Mouse (Mus musculus) kidney, embryonic 16.5 days (tissue): ENCODE results near the gene Top1. TPM values are rescaled to one million over a fixed set of nuclear protein-coding genes. Genes with fewer than 3 reads are reported as not detected.
A peak's percentile ranks its signal among the peaks of the same experiment; 100 is the strongest.

ENCODE experiments used
- ATAC-seq: fragments of 200-750 bp; cut with Nextera tagmentation; 2 replicates; pipeline ENCODE4 v1.8.0; 2017; ENCODE audit warnings: moderate TSS enrichment; ENCODE audit not compliant: low FRiP score, low TSS enrichment
- H3K27ac ChIP-seq: fragments of 300-500 bp; sonication (generic); 2 replicates; pipeline ENCODE4 v1.5.1; 2014; ENCODE audit warnings: low read length
- H3K27me3 ChIP-seq: fragments of 300-500 bp; sonication (generic); 2 replicates; pipeline ENCODE4 v1.6.1; 2014; ENCODE audit warnings: low read length, control low read depth, mixed read lengths; ENCODE audit not compliant: insufficient read depth
- H3K36me3 ChIP-seq: fragments of 300-500 bp; sonication (generic); 2 replicates; pipeline ENCODE4 v1.6.1; 2014; ENCODE audit warnings: low read length, control low read depth, mixed read lengths; ENCODE audit not compliant: insufficient read depth
- H3K4me1 ChIP-seq: fragments of 300-500 bp; sonication (generic); 2 replicates; pipeline ENCODE4 v1.6.1; 2014; ENCODE audit warnings: low read length, control low read depth, mixed read lengths; ENCODE audit not compliant: insufficient read depth
- H3K4me2 ChIP-seq: fragments of 300-500 bp; sonication (generic); replicated peaks from 2 replicates; pipeline ENCODE4 v1.6.1; 2014; ENCODE audit warnings: low read depth, low read length
- H3K4me3 ChIP-seq: fragments of 300-500 bp; sonication (generic); 2 replicates; pipeline ENCODE4 v1.5.1; 2014; ENCODE audit warnings: mild to moderate bottlenecking, low read length
- H3K9ac ChIP-seq: fragments of 300-500 bp; sonication (generic); replicated peaks from 2 replicates; pipeline ENCODE4 v1.6.1; 2014; ENCODE audit warnings: low read length
- H3K9me3 ChIP-seq: fragments of 300-500 bp; sonication (generic); 2 replicates; pipeline ENCODE4 v1.6.1; 2016; ENCODE audit warnings: low read length, control low read depth
- WGBS: fragments of 180-500 bp; shearing (Covaris S2); extraction: QIAGEN DNeasy Blood & Tissue Kit; methylation state at CpG from one replicate; pipeline ENCODE4 v1.1.7; 2014; 5-methylcytosine and 5-hydroxymethylcytosine counted together
- polyA plus RNA-seq: library from polyadenylated mRNA; unstranded; fragments of >200 nt; fragmentation: Nextera tagmentation; extraction: Ambion mirVana; gene quantifications from 2 replicates; pipeline ENCODE4 v1.2.1, GENCODE M21; 2015

The Top1 gene
- polyA plus RNA-seq, 1 experiment from 2014 or later: 67.7 TPM

- H3K4me3 ChIP-seq: no peak overlapping the region
- no peaks in the 10 kb centered on the region for H3K27me3 ChIP-seq
- no peak overlapping the region; the same call in 1 of the 2 replicates for H3K4me2 ChIP-seq
- peaks cover 22% of the 10 kb centered on the region for H3K4me1 ChIP-seq
- WGBS: 52% methylated on average over 9 of the region's 9 CpGs
- no peaks in the 10 kb centered on the region for H3K36me3 ChIP-seq
- peak; percentile 43; the same call in 1 of the 2 replicates for ATAC-seq
- H3K9me3 ChIP-seq: 0 out of 2 replicates have a peak, but pooled peaks cover 6% of the 10 kb centered on the region
- H3K27ac ChIP-seq: peak overlapping the region; percentile 35; the same call in 1 of the 2 replicates
- no peak overlapping the region for H3K9ac ChIP-seq
Measured at GRCm38 (mm10) chr2:160619831-160620230, 25.9 kb upstream of the Top1 start.

- Histone ChIP-seq H3K27me3 (no peaks in the 10 kb centered on the region), H3K9me3 (0 out of 2 replicates have a peak, but pooled peaks cover 6% of the 10 kb centered on the region), H3K4me3 (no peak overlapping the region), H3K9ac (no peak overlapping the region), H3K4me1 (peaks cover 22% of the 10 kb centered on the region), H3K36me3 (no peaks in the 10 kb centered on the region), H3K27ac (peak overlapping the region; percentile 35; the same call in 1 of the 2 replicates), H3K4me2 (no peak overlapping the region; the same call in 1 of the 2 replicates)
- no peak for ATAC-seq
- 72% methylated on average over 6 of the region's 6 CpGs for WGBS
Measured at GRCm38 (mm10) chr2:160620279-160620963, 25.3 kb upstream of the Top1 start.

GRCm38 (mm10) chr2:160621001-160621448 is 24.7 kb upstream of the Top1 start:
- Histone ChIP-seq H3K36me3 (no peaks in the 10 kb centered on the region), H3K9ac (no peak overlapping the region), H3K27ac (peak overlapping the region; percentile 59), H3K4me1 (peaks cover 22% of the 10 kb centered on the region), H3K9me3 (0 out of 2 replicates have a peak, but pooled peaks cover 6% of the 10 kb centered on the region), H3K27me3 (no peaks in the 10 kb centered on the region), H3K4me2 (no peak overlapping the region), H3K4me3 (no peak overlapping the region)
- no peak for ATAC-seq
- 68% methylated on average over 11 of the region's 11 CpGs for WGBS

GRCm38 (mm10) chr2:160621661-160622211 is 24.0 kb upstream of the Top1 start:
- H3K4me1 ChIP-seq: peaks cover 22% of the 10 kb centered on the region
- H3K4me3 ChIP-seq: no peak overlapping the region
- WGBS: 47% methylated on average over 5 of the region's 5 CpGs
- ATAC-seq: peak; percentile 71
- H3K9me3 ChIP-seq: 0 out of 2 replicates have a peak, but pooled peaks cover 6% of the 10 kb centered on the region
- H3K27ac ChIP-seq: peak overlapping the region; percentile 59
- no peak overlapping the region for H3K9ac ChIP-seq
- H3K36me3 ChIP-seq: no peaks in the 10 kb centered on the region
- no peaks in the 10 kb centered on the region for H3K27me3 ChIP-seq
- H3K4me2 ChIP-seq: 0 out of 2 replicates have a peak overlapping the region, but pooled peaks have one; percentile 2

GRCm38 (mm10) chr2:160622646-160623045 is 23.0 kb upstream of the Top1 start:
- Histone ChIP-seq H3K4me3 (no peak overlapping the region), H3K4me2 (no peak overlapping the region), H3K4me1 (peaks cover 22% of the 10 kb centered on the region), H3K9ac (no peak overlapping the region), H3K27me3 (no peaks in the 10 kb centered on the region), H3K9me3 (0 out of 2 replicates have a peak, but pooled peaks cover 6% of the 10 kb centered on the region), H3K36me3 (no peaks in the 10 kb centered on the region), H3K27ac (peak overlapping the region; percentile 59; the same call in 1 of the 2 replicates)
- 82% methylated on average over 3 of the region's 3 CpGs for WGBS
- no peak for ATAC-seq

GRCm38 (mm10) chr2:160623745-160624144 is 21.9 kb upstream of the Top1 start:
- Histone ChIP-seq H3K27ac (no peak overlapping the region), H3K36me3 (no peaks in the 10 kb centered on the region), H3K4me1 (peaks cover 22% of the 10 kb centered on the region), H3K9me3 (0 out of 2 replicates have a peak, but pooled peaks cover 6% of the 10 kb centered on the region), H3K27me3 (no peaks in the 10 kb centered on the region), H3K4me2 (no peak overlapping the region), H3K4me3 (no peak overlapping the region), H3K9ac (no peak overlapping the region)
- WGBS: 70% methylated on average over 3 of the region's 3 CpGs
- ATAC-seq: no peak

GRCm38 (mm10) chr2:160627207-160628025 is 18.3 kb upstream of the Top1 start:
- Histone ChIP-seq H3K36me3 (no peaks in the 10 kb centered on the region), H3K9me3 (peaks cover 9% of the 10 kb centered on the region; the same call in 1 of the 2 replicates), H3K9ac (no peak overlapping the region), H3K4me1 (no peaks in the 10 kb centered on the region), H3K27ac (no peak overlapping the region), H3K4me2 (no peak overlapping the region), H3K4me3 (no peak overlapping the region), H3K27me3 (no peaks in the 10 kb centered on the region)
- WGBS: 82% methylated on average over 11 of the region's 11 CpGs
- ATAC-seq: no peak

GRCm38 (mm10) chr2:160628055-160628454 is 17.6 kb upstream of the Top1 start:
- H3K4me3 ChIP-seq: no peak overlapping the region
- H3K27ac ChIP-seq: no peak overlapping the region
- no peak for ATAC-seq
- H3K9ac ChIP-seq: no peak overlapping the region
- WGBS: 65% methylated on average over 5 of the region's 5 CpGs
- no peaks in the 10 kb centered on the region for H3K36me3 ChIP-seq
- H3K4me2 ChIP-seq: no peak overlapping the region
- peaks cover 5% of the 10 kb centered on the region; the same call in 1 of the 2 replicates for H3K9me3 ChIP-seq
- H3K4me1 ChIP-seq: no peaks in the 10 kb centered on the region
- H3K27me3 ChIP-seq: no peaks in the 10 kb centered on the region

- H3K4me3 ChIP-seq: no peak overlapping the region
- H3K4me1 ChIP-seq: no peaks in the 10 kb centered on the region
- ATAC-seq: no peak
- no peak overlapping the region for H3K9ac ChIP-seq
- H3K27me3 ChIP-seq: no peaks in the 10 kb centered on the region
- H3K4me2 ChIP-seq: no peak overlapping the region
- no peaks in the 10 kb centered on the region for H3K36me3 ChIP-seq
- H3K9me3 ChIP-seq: peaks cover 5% of the 10 kb centered on the region; the same call in 1 of the 2 replicates
- 92% methylated on average over 12 of the region's 12 CpGs for WGBS
- no peak overlapping the region for H3K27ac ChIP-seq
Measured at GRCm38 (mm10) chr2:160628666-160629527, 16.8 kb upstream of the Top1 start.
